ENCODE assay signal across 30 mouse cellular contexts in genomic region chr12:51736807-51737206, GRCm38 (mm10). TPM values are rescaled to one million over a fixed set of nuclear protein-coding genes. Genes with fewer than 3 reads are reported as not detected.
DNase-seq lines count a peak whose midpoint lies in the region; ATAC-seq lines count a peak whose summit lies in the region.
"Had no signal": no experiment of that assay in that cellular context is flagged by ENCODE, and none has a peak within 500 bp of the region (broad histone marks: within the 10 kb centered on the region; RNA-seq: fewer than 3 reads in every experiment).

No protein-coding gene starts in this region.

- 23% methylated on average over 1 of the region's 1 CpGs for WGBS in forebrain, embryonic 11.5 days
- 40% methylated on average over 1 of the region's 1 CpGs for WGBS in forebrain, embryonic 10.5 days
- WGBS in kidney, embryonic 15.5 days, result 39% methylated on average over 1 of the region's 1 CpGs
- WGBS in forebrain, embryonic 14.5 days, result 3% methylated on average over 1 of the region's 1 CpGs

- H3K27me3 ChIP-seq in forebrain, embryonic 11.5 days (ENCODE audit: control insufficient read depth, insufficient read depth, low read length), result no peaks in the 10 kb centered on the region; the same call in 1 of the 2 replicates
- H3K27me3 ChIP-seq in forebrain, embryonic 10.5 days (ENCODE audit: poor library complexity, severe bottlenecking), result peaks cover 26% of the 10 kb centered on the region
- H3K27me3 ChIP-seq in kidney, embryonic 15.5 days, result no peaks in the 10 kb centered on the region
- H3K27me3 ChIP-seq in forebrain, embryonic 14.5 days (replicated peaks; ENCODE audit: control insufficient read depth, insufficient read depth, low read length), result no peaks in the 10 kb centered on the region
- H3K27me3 ChIP-seq: CH12.LX; embryonic facial prominence, embryonic 12.5 days; limb, embryonic 13.5 days; liver, embryonic 12.5 days; megakaryocyte, embryonic 14.5 days; midbrain, embryonic 13.5 days; neural tube, embryonic 13.5 days; Patski had no signal

- H3K9ac ChIP-seq in forebrain, embryonic 11.5 days (ENCODE audit: low read length), result no peak overlapping the region
- H3K9ac ChIP-seq in kidney, embryonic 15.5 days, result no peak overlapping the region
- H3K9ac ChIP-seq in forebrain, embryonic 14.5 days (ENCODE audit: low read length), result no peak overlapping the region
- H3K9ac ChIP-seq: embryonic facial prominence, embryonic 12.5 days; hindbrain, embryonic 14.5 days; limb, embryonic 13.5 days; liver, embryonic 12.5 days; liver, postnatal 0 days; midbrain, embryonic 13.5 days; neural tube, embryonic 13.5 days had no signal

- no peaks in the 10 kb centered on the region for H3K36me3 ChIP-seq in forebrain, embryonic 11.5 days (ENCODE audit: control insufficient read depth, insufficient read depth, low read length)
- H3K36me3 ChIP-seq in forebrain, embryonic 10.5 days (replicated peaks), result peaks cover 25% of the 10 kb centered on the region
- H3K36me3 ChIP-seq in kidney, embryonic 15.5 days, result peaks cover 8% of the 10 kb centered on the region; the same call in 1 of the 2 replicates
- H3K36me3 ChIP-seq in forebrain, embryonic 14.5 days (ENCODE audit: control insufficient read depth, insufficient read depth, low read length), result 0 out of 2 replicates have a peak, but pooled peaks cover 2% of the 10 kb centered on the region

- H3K4me2 ChIP-seq in forebrain, embryonic 11.5 days (ENCODE audit: low read depth, low read length, severe bottlenecking), result no peak overlapping the region
- H3K4me2 ChIP-seq in kidney, embryonic 15.5 days, result no peak overlapping the region
- no peak overlapping the region for H3K4me2 ChIP-seq in forebrain, embryonic 14.5 days (ENCODE audit: low read length)
- H3K4me2 ChIP-seq: embryonic facial prominence, embryonic 12.5 days; hindbrain, embryonic 14.5 days; limb, embryonic 13.5 days; liver, embryonic 12.5 days; midbrain, embryonic 13.5 days; neural tube, embryonic 13.5 days had no signal

- H3K9me3 ChIP-seq in forebrain, embryonic 11.5 days (ENCODE audit: control insufficient read depth, low read length), result no peaks in the 10 kb centered on the region
- no peaks in the 10 kb centered on the region for H3K9me3 ChIP-seq in forebrain, embryonic 10.5 days
- H3K9me3 ChIP-seq in kidney, embryonic 15.5 days (replicated peaks), result no peaks in the 10 kb centered on the region
- no peaks in the 10 kb centered on the region for H3K9me3 ChIP-seq in forebrain, embryonic 14.5 days (replicated peaks; ENCODE audit: control insufficient read depth, low read length)
- H3K9me3 ChIP-seq: embryonic facial prominence, embryonic 12.5 days; G1E; limb, embryonic 13.5 days; liver, embryonic 12.5 days; megakaryocyte, embryonic 14.5 days; midbrain, embryonic 13.5 days; neural tube, embryonic 13.5 days had no signal

- H3K27ac ChIP-seq in forebrain, embryonic 11.5 days (ENCODE audit: low read depth, low read length), result no peak overlapping the region
- no peak overlapping the region for H3K27ac ChIP-seq in forebrain, embryonic 10.5 days
- peak overlapping the region; percentile 78 for H3K27ac ChIP-seq in kidney, embryonic 15.5 days
- no peak overlapping the region for H3K27ac ChIP-seq in forebrain, embryonic 14.5 days (ENCODE audit: low read depth, low read length)
- H3K27ac ChIP-seq: embryonic facial prominence, embryonic 12.5 days; hindbrain, embryonic 14.5 days; liver, embryonic 12.5 days; midbrain, embryonic 13.5 days; neural tube, embryonic 13.5 days had no signal

- no peak for DNase-seq in forebrain, embryonic 11.5 days (ENCODE audit: low spot score)
- no peak for DNase-seq in forebrain, embryonic 10.5 days (ENCODE audit: extremely low spot score, low spot score)
- no peak for DNase-seq in kidney, postnatal 4 days
- DNase-seq in forebrain, embryonic 14.5 days (ENCODE audit: low spot score), result peak; percentile 77
- DNase-seq in retina, postnatal 1 day, result peak; percentile 95
- no peak for DNase-seq in adrenal gland, adult 18-20 months (ENCODE audit: low spot score in 2 of 2)
- no peak for DNase-seq in cerebellum, adult 11 months
- DNase-seq: adrenal gland, postnatal 25 days; cerebellum, adult 8-10 months; cerebellum, postnatal 36 days; embryo, embryonic 11 days; gastrocnemius, postnatal 36 days; heart, adult 18-20 months; heart, postnatal 4 days; kidney, postnatal 36 days; liver, postnatal 0 days; lung, postnatal 4 days; right cerebral cortex, postnatal 14 days had no signal

- ATAC-seq in forebrain, embryonic 11.5 days (replicated peaks; ENCODE audit: low FRiP score), result peak; percentile 75; the same call in 1 of the 2 replicates
- ATAC-seq in kidney, embryonic 15.5 days (replicated peaks; ENCODE audit: low FRiP score), result no peak
- ATAC-seq in forebrain, embryonic 14.5 days, result peak; percentile 75
- ATAC-seq: intestine, postnatal 0 days; liver, embryonic 12.5 days; liver, postnatal 0 days; midbrain, embryonic 13.5 days; Patski had no signal

- H3K4me3 ChIP-seq in forebrain, embryonic 11.5 days (ENCODE audit: low read depth, low read length), result no peak overlapping the region
- H3K4me3 ChIP-seq in forebrain, embryonic 10.5 days, result no peak overlapping the region
- no peak overlapping the region for H3K4me3 ChIP-seq in kidney, embryonic 15.5 days (replicated peaks)
- no peak overlapping the region for H3K4me3 ChIP-seq in forebrain, embryonic 14.5 days (ENCODE audit: low read depth, low read length)
- H3K4me3 ChIP-seq: embryonic facial prominence, embryonic 12.5 days; limb, embryonic 13.5 days; liver, embryonic 12.5 days; megakaryocyte, embryonic 14.5 days; midbrain, embryonic 13.5 days; neural tube, embryonic 13.5 days had no signal

- no peaks in the 10 kb centered on the region; the same call in 1 of the 2 replicates for H3K4me1 ChIP-seq in forebrain, embryonic 11.5 days (replicated peaks; ENCODE audit: control insufficient read depth, insufficient read depth, low read length)
- H3K4me1 ChIP-seq in forebrain, embryonic 10.5 days, result peaks cover 17% of the 10 kb centered on the region
- H3K4me1 ChIP-seq in kidney, embryonic 15.5 days, result peaks cover 28% of the 10 kb centered on the region
- H3K4me1 ChIP-seq in forebrain, embryonic 14.5 days (ENCODE audit: control insufficient read depth, insufficient read depth, low read length), result no peaks in the 10 kb centered on the region
- H3K4me1 ChIP-seq: embryonic facial prominence, embryonic 12.5 days; megakaryocyte, embryonic 14.5 days; midbrain, embryonic 13.5 days had no signal

RNA-seq across cellular contexts. Expression of gene Strn3, which starts 45.1 kb away (rescaled TPM):
- polyA plus RNA-seq in forebrain, embryonic 11.5 days (2014; fragmentation: Nextera tagmentation; extraction: Ambion mirVana), result 56.3 and 58.4 TPM in 2 replicates
- polyA plus RNA-seq in forebrain, embryonic 10.5 days (2016; fragmentation: Nextera tagmentation; extraction: Ambion mirVana), result 40.8 and 41.0 TPM in 2 replicates
- 45.5 and 45.7 TPM in 2 replicates for polyA plus RNA-seq in kidney, embryonic 15.5 days (2015; fragmentation: Nextera tagmentation; extraction: Ambion mirVana)
- polyA plus RNA-seq in forebrain, embryonic 14.5 days (2014; fragmentation: Nextera tagmentation; extraction: Ambion mirVana), result 41.7 and 46.9 TPM in 2 replicates
- 10 to 100 TPM; 87.2 to 88.5 TPM for total RNA-seq in adrenal gland, adult 18-20 months (2021)

RNA-seq across cellular contexts. Expression of gene Ap4s1, which starts 46.0 kb away (rescaled TPM):
- polyA plus RNA-seq in forebrain, embryonic 11.5 days (2014; fragmentation: Nextera tagmentation; extraction: Ambion mirVana), result 47.5 and 53.7 TPM in 2 replicates
- polyA plus RNA-seq in forebrain, embryonic 10.5 days (2016; fragmentation: Nextera tagmentation; extraction: Ambion mirVana), result 40.3 and 41.7 TPM in 2 replicates
- polyA plus RNA-seq in kidney, embryonic 15.5 days (2015; fragmentation: Nextera tagmentation; extraction: Ambion mirVana), result 31.7 and 32.2 TPM in 2 replicates
- polyA plus RNA-seq in forebrain, embryonic 14.5 days (2014; fragmentation: Nextera tagmentation; extraction: Ambion mirVana), result 44.3 and 51.6 TPM in 2 replicates
- total RNA-seq in adrenal gland, adult 18-20 months (2021), result 10 to 100 TPM; 24.8 to 35.8 TPM

Comparison
In these comparisons a context has a peak if more than half of its experiments do, and no peak if none do; other contexts are left out.
1. DNase-seq: peak in forebrain, embryonic 14.5 days (single experiment) and retina, postnatal 1 day (single experiment); none in forebrain, embryonic 11.5 days (single experiment), forebrain, embryonic 10.5 days (single experiment), kidney, postnatal 4 days (0 of 2), adrenal gland, adult 18-20 months (0 of 2) and cerebellum, adult 11 months (single experiment).